Mouse (Mus musculus): Measurements from ENCODE around the gene Bmp5. TPM values are rescaled to one million over a fixed set of nuclear protein-coding genes. Genes with fewer than 3 reads are reported as not detected.
A peak's percentile ranks its signal among the peaks of the same experiment; 100 is the strongest.

Bmp5 gene
- 1 to 10 TPM; 1.0 to 1.7 TPM for total RNA-seq (2021)
- long read RNA-seq, experiment 1, partial matches to known transcripts: 0 of 1 reads
- long read RNA-seq, experiment 1, other reads (novel, unspliced or antisense): 0 of 1 reads
- long read RNA-seq, experiment 2: 0 reads

DNA sequence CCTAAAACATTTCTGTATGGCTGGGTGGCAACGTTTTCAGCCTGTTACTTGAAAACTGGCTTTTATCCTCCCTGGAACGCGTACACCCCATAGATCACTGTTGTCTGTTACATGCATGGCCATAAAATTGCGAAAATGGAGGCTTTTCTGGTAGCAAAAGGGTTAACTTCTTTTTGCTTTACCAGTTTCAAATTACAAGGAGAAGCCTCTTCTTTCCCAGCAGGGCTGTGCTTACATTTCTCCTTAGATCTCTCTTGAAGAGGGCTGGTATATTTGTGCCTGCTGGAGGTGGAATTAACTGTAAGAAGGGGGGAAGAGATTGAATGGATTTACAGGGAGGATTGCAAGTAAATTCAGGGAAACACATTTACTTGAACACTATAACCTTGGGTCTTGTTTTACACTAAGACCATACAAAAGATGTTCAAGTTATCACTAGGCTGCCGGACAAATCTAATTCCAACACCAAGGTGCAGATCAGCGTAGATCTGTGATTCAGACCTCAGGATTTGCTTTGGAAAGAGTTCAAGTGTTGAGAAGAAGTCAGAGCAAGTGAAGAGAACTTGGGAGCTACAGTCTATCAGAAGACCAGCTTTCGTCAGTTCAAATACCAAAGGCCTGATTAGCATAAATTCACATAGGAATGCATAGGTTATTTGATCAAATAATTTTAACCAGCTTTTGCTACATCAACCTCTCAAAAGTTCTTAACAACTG lies at the start of gene Bmp5:
TSS of gene Bmp5 (plus strand) at position 236 of the 717 bp plus-strand sequence.
- Histone ChIP-seq H3K27ac (no peak within 1 kb of the TSS), H3K4me3 (no peak within 1 kb of the TSS)
- intact Hi-C loops (cut with DNase I): no loop called here
- no peak for DNase-seq (ENCODE audit: extremely low spot score in 1 of 2, low spot score in 2 of 2)
- TF ChIP-seq CTCF (IDR thresholded peaks at IDR 0.05): no peak

DNA sequence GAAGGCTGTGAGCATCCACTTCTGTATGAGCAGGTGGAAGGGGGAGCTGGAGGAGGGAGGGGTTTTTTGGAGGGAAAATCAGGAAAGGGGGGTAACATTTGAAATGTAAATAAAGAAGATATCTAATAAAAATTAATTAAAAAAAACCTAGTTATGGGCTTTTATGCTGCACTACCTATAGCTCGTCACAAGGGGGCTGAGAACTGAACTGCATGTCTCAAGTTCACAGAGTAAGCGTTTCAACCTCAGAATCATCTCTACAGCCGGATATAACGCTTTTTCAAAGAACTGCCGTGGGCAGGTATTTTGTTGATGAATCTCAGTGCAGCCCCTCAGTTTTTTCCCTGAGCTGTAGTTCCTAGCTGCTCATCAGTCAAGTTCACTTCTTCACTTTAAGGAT lies 15.1 kb upstream of the Bmp5 start:
- no peak overlapping the region for H3K4me3 ChIP-seq
- DNase-seq (ENCODE audit: extremely low spot score in 1 of 2, low spot score in 2 of 2): peak; percentile 12 to 15
- H3K27ac ChIP-seq: no peak overlapping the region
- intact Hi-C loops (cut with DNase I): no loop called here
- TF ChIP-seq CTCF (IDR thresholded peaks at IDR 0.05): peak; percentile 70

- Histone ChIP-seq H3K4me3 (no peak overlapping the region), H3K27ac (no peak overlapping the region)
- no peak for TF ChIP-seq CTCF (IDR thresholded peaks at IDR 0.05)
- no peak for DNase-seq (ENCODE audit: extremely low spot score in 1 of 2, low spot score in 2 of 2)
- intact Hi-C loops (cut with DNase I): no loop called here
Observed at GRCm38 (mm10) chr9:75761567-75761966, 13.6 kb upstream of the Bmp5 start.

DNA sequence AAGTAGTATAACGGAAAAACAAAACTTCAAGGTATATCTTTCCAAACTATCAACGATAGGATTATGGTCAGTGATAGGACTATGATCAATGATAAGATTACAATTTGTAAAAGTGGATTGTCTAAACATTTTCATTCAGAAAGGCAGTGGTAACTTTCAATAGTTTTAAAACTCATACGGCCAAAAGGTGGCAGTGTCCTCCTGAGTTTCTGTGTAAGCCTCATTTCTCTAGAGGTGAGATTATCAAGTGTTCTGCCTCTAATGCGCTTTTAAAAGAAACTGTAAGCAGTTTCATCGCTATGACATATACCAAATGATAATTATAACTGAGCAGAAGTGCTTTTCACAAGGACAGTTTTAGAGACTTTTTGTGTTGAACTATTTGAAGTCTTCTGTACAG lies 12.7 kb upstream of the Bmp5 start:
- DNase-seq (ENCODE audit: extremely low spot score in 1 of 2, low spot score in 2 of 2): peak in 1 of 2 experiments; percentile 11
- intact Hi-C loops (cut with DNase I): loop anchor here (1.0 kb wide), 2 partner anchors 362 to 474 kb away; no protein-coding TSS in a partner anchor
- TF ChIP-seq CTCF (IDR thresholded peaks at IDR 0.05): peak; percentile 70
- no peak overlapping the region for H3K4me3 ChIP-seq
- no peak overlapping the region for H3K27ac ChIP-seq

DNA sequence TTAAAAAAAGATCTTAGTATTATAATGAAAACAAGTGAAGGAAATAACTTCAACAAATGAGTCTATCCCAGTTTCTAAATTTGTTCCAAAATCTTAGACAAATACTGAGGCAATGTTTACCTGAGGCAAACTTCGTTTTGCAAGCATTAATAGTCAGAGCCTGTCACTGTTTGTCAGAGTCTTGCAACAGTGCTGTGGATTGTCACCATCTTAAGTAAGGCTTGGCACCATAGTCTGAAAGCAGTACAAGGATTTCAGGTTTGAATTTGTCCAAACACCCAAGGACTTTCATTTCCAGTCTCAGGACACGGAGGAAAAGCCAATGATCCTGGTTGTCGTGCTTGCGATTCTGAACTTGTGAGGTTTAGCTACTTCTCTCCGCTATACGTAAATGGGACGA lies 10.4 kb upstream of the Bmp5 start:
- TF ChIP-seq CTCF (IDR thresholded peaks at IDR 0.05): no peak
- H3K27ac ChIP-seq: no peak overlapping the region
- no peak overlapping the region for H3K4me3 ChIP-seq
- intact Hi-C loops (cut with DNase I): no loop called here
- no peak for DNase-seq (ENCODE audit: extremely low spot score in 1 of 2, low spot score in 2 of 2)

GRCm38 (mm10) chr9:75766521-75766920 lies 8.6 kb upstream of the Bmp5 start:
- intact Hi-C loops (cut with DNase I): no loop called here
- no peak for TF ChIP-seq CTCF (IDR thresholded peaks at IDR 0.05)
- no peak for DNase-seq (ENCODE audit: extremely low spot score in 1 of 2, low spot score in 2 of 2)
- Histone ChIP-seq H3K4me3 (no peak overlapping the region), H3K27ac (no peak overlapping the region)

DNA sequence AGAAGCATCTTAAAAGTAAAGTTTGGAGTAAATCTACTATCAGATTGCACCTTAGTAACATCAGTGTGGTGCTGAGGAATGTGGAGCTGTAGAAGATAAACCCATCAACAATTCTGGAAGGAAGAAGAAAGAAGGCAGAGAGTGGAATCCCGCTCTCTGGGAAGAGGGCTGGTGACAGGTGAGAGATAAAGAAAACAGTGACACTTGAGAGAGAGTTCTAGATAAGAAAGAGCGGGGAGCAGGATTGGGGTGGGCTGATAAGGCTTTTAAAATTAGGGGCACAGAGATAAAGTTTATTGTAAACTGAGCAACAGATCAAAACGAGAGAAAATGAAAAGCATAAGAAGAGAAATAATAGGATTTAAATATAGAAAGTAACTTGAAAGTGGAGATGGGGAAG lies 6.1 kb upstream of the Bmp5 start:
- no peak overlapping the region for H3K27ac ChIP-seq
- H3K4me3 ChIP-seq: no peak overlapping the region
- DNase-seq (ENCODE audit: extremely low spot score in 1 of 2, low spot score in 2 of 2): no peak
- no peak for TF ChIP-seq CTCF (IDR thresholded peaks at IDR 0.05)
- intact Hi-C loops (cut with DNase I): no loop called here

DNA sequence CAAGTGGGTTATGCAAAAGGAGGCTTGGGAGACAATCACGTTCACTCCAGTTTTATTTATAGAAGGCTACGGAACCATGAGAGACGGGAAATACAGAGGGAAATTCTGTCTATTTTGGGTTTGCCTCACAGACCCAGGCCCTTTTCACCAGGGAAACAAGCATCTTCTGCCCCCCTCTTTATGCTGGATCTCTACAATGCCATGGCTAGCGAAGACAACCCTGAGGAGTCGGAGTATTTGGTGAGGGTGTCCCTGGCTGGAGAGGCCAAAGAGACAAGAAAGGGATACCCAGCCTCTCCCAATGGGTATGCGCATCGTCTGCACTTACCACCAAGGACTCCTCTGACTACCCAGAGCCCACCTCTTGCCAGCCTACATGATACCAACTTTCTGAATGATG lies 989 bp downstream of the Bmp5 start:
- no peak for TF ChIP-seq CTCF (IDR thresholded peaks at IDR 0.05)
- no peak overlapping the region for H3K4me3 ChIP-seq
- intact Hi-C loops (cut with DNase I): no loop called here
- no peak for DNase-seq (ENCODE audit: extremely low spot score in 1 of 2, low spot score in 2 of 2)
- H3K27ac ChIP-seq: no peak overlapping the region

GRCm38 (mm10) chr9:75778762-75779346 lies 3.7 kb downstream of the Bmp5 start:
- H3K4me3 ChIP-seq: no peak overlapping the region
- DNase-seq (ENCODE audit: extremely low spot score in 1 of 2, low spot score in 2 of 2): no peak
- no peak for TF ChIP-seq CTCF (IDR thresholded peaks at IDR 0.05)
- intact Hi-C loops (cut with DNase I): no loop called here
- H3K27ac ChIP-seq: no peak overlapping the region

- TF ChIP-seq CTCF (IDR thresholded peaks at IDR 0.05): no peak
- Histone ChIP-seq H3K27ac (no peak overlapping the region), H3K4me3 (no peak overlapping the region)
- intact Hi-C loops (cut with DNase I): no loop called here
- DNase-seq (ENCODE audit: extremely low spot score in 1 of 2, low spot score in 2 of 2): no peak
Observed at GRCm38 (mm10) chr9:75780558-75781276, 5.6 kb downstream of the Bmp5 start.

DNA sequence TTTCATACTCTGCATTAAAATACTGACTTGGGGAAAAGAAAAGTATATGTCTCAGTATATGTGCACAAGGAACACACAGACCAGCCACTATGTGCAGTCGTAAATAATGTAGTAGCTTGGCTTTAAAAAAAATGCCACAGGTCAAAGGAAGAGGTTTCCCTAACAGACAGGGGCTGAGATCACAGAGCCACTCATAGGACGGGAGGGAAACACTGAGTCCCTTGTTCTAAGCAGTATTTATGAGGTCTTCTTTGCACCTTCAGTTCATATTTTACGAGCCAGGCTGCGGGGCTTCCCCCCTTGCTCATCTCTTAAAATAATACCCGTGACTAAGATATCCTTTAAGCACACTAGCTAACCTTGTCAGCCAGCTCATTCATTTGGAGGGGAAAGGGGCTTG lies 6.4 kb downstream of the Bmp5 start:
- intact Hi-C loops (cut with DNase I): no loop called here
- no peak for DNase-seq (ENCODE audit: extremely low spot score in 1 of 2, low spot score in 2 of 2)
- Histone ChIP-seq H3K27ac (no peak overlapping the region), H3K4me3 (no peak overlapping the region)
- no peak for TF ChIP-seq CTCF (IDR thresholded peaks at IDR 0.05)

GRCm38 (mm10) chr9:75783573-75783972 lies 8.4 kb downstream of the Bmp5 start:
- DNase-seq (ENCODE audit: extremely low spot score in 1 of 2, low spot score in 2 of 2): no peak
- intact Hi-C loops (cut with DNase I): no loop called here
- H3K27ac ChIP-seq: no peak overlapping the region
- no peak overlapping the region for H3K4me3 ChIP-seq
- TF ChIP-seq CTCF (IDR thresholded peaks at IDR 0.05): no peak; the same call in 1 of the 2 replicates
